Comparison of ENCODE assay signal across 18 mouse cellular contexts in the genomic region with DNA sequence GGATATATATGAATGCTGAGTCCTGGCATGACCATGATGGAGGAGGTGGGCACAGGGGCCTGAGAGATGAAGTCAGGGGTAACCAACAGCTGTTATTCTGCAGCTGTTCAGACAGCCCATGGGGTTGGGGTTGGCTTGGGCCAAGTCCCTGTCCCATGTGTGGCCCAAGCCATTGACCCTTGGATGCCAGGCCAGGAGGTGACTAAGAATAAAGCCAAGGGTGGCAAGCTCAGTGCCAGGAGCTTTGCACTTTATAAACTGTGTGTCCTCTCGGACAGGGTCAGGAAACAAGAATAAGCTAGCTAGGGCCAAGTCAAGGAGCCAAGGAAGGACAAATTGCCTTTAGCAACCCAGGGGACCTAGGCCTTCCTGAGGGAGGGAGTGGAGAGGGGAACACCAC. TPM values are rescaled to one million over a fixed set of nuclear protein-coding genes. Genes with fewer than 3 reads are reported as not detected.
A peak's percentile ranks its signal among the peaks of the same experiment; 100 is the strongest.
DNase-seq lines count a peak whose midpoint lies in the region; ATAC-seq and TF ChIP-seq lines count a peak whose summit lies in the region.
"Had no signal": no experiment of that assay in that cellular context is flagged by ENCODE, and none has a peak within 500 bp of the region (broad histone marks: within the 10 kb centered on the region; RNA-seq: fewer than 3 reads in every experiment).

No protein-coding gene starts in this region.

- peak; percentile 60 for DNase-seq in adrenal gland, postnatal 14 days
- no peak for DNase-seq in adrenal gland, adult 8-10 months
- DNase-seq in kidney, adult 8-10 months = peak; percentile 31 to 47
- no peak for DNase-seq in kidney, postnatal 14 days
- peak; percentile 94 for DNase-seq in liver, adult 2 months (ENCODE audit: extremely low read depth, low read depth, low spot score)
- DNase-seq: cerebellum, adult 18-20 months; cerebellum, postnatal 10 days; forebrain, postnatal 0 days; gastrocnemius, postnatal 14 days; heart, adult 2 months; heart, postnatal 36 days had no signal

- no peak overlapping the region for H3K4me2 ChIP-seq in liver, embryonic 12.5 days
- H3K4me2 ChIP-seq in myocyte (ENCODE audit: low read depth) = no peak overlapping the region
- H3K4me2 ChIP-seq: forebrain, embryonic 13.5 days had no signal

- 26% methylated on average over 1 of the region's 1 CpGs for WGBS in liver, adult 2 months
- WGBS in liver, embryonic 12.5 days (ENCODE audit: insufficient replicate concordance) = 74% methylated on average over 1 of the region's 1 CpGs

- H3K4me3 ChIP-seq in liver, adult 2 months (ENCODE audit: insufficient read depth, low read depth, low read length) = no peak overlapping the region
- H3K4me3 ChIP-seq in liver, embryonic 12.5 days = no peak overlapping the region
- no peak overlapping the region for H3K4me3 ChIP-seq in myocyte
- H3K4me3 ChIP-seq: forebrain, embryonic 13.5 days; heart, adult 2 months; heart, embryonic 12.5 days; hindbrain, embryonic 15.5 days had no signal

- no peak overlapping the region for H3K9ac ChIP-seq in liver, adult 2 months (ENCODE audit: low read depth, low read length)
- no peak overlapping the region for H3K9ac ChIP-seq in liver, embryonic 12.5 days
- H3K9ac ChIP-seq: forebrain, embryonic 13.5 days; forebrain, postnatal 0 days; heart, embryonic 12.5 days; hindbrain, embryonic 15.5 days had no signal

- peak overlapping the region; percentile 43 for H3K27ac ChIP-seq in liver, adult 2 months (replicated peaks; ENCODE audit: insufficient read depth, low read depth, low read length)
- H3K27ac ChIP-seq in liver, embryonic 12.5 days = no peak overlapping the region
- H3K27ac ChIP-seq: embryonic facial prominence, embryonic 10.5 days; forebrain, embryonic 13.5 days; heart, adult 2 months; hindbrain, embryonic 15.5 days had no signal

- no peaks in the 10 kb centered on the region for H3K36me3 ChIP-seq in liver, adult 2 months (ENCODE audit: control insufficient read depth, insufficient read depth, low read length)
- no peaks in the 10 kb centered on the region for H3K36me3 ChIP-seq in liver, embryonic 12.5 days
- H3K36me3 ChIP-seq in myocyte (ENCODE audit: control insufficient read depth, insufficient read depth) = no peaks in the 10 kb centered on the region
- H3K36me3 ChIP-seq: embryonic facial prominence, embryonic 10.5 days; heart, embryonic 12.5 days; hindbrain, embryonic 15.5 days had no signal

- H3K4me1 ChIP-seq in liver, adult 2 months (ENCODE audit: control insufficient read depth, insufficient read depth, low read length) = peaks cover 18% of the 10 kb centered on the region
- H3K4me1 ChIP-seq in liver, embryonic 12.5 days = peaks cover 19% of the 10 kb centered on the region
- H3K4me1 ChIP-seq: heart, embryonic 12.5 days had no signal

- H3K79me2 ChIP-seq in liver, adult 2 months (ENCODE audit: control insufficient read depth, insufficient read depth, low read length) = no peaks in the 10 kb centered on the region
- no peaks in the 10 kb centered on the region for H3K79me2 ChIP-seq in myocyte (ENCODE audit: control insufficient read depth, insufficient read depth)

- no peak for ATAC-seq in liver, embryonic 12.5 days
- ATAC-seq: forebrain, embryonic 13.5 days; forebrain, postnatal 0 days; Patski had no signal

- H3K9me3 ChIP-seq in liver, embryonic 12.5 days (replicated peaks) = no peaks in the 10 kb centered on the region
- H3K9me3 ChIP-seq: embryonic facial prominence, embryonic 10.5 days; forebrain, embryonic 13.5 days; heart, embryonic 12.5 days; hindbrain, embryonic 15.5 days had no signal

- no peak for TF ChIP-seq CTCF in liver, adult 2 months (IDR thresholded peaks at IDR 0.05; ENCODE audit: low read depth, low read length)

- H3ac ChIP-seq in myocyte (ENCODE audit: control insufficient read depth, insufficient read length) = no peak overlapping the region

- no peaks in the 10 kb centered on the region for H3K27me3 ChIP-seq in liver, adult 2 months (ENCODE audit: control insufficient read depth, insufficient read depth, low read length)
- H3K27me3 ChIP-seq in liver, embryonic 12.5 days (replicated peaks) = peaks cover 33% of the 10 kb centered on the region
- peaks cover 28% of the 10 kb centered on the region for H3K27me3 ChIP-seq in myocyte (ENCODE audit: control insufficient read depth, insufficient read depth, insufficient read length)

- no peak for TF ChIP-seq POLR2A in liver, adult 2 months (IDR thresholded peaks at IDR 0.05; ENCODE audit: extremely low read depth, insufficient read depth, low read length)
- TF ChIP-seq POLR2A in myocyte (IDR thresholded peaks at IDR 0.05; ENCODE audit: insufficient read length, low read depth) = no peak

TF ChIP-seq in myocyte, 11 proteins besides CTCF, POLR2A, EP300 and RAD21:
- TF ChIP-seq E2F4 (IDR thresholded peaks at IDR 0.05; ENCODE audit: insufficient read depth) (no peak), SRF (IDR thresholded peaks at IDR 0.05; ENCODE audit: control insufficient read depth, insufficient read length, low read depth) (no peak), POLR2AphosphoS2 (IDR thresholded peaks at IDR 0.05; ENCODE audit: insufficient read length, low read depth) (no peak), MYOD1 (IDR thresholded peaks at IDR 0.05; ENCODE audit: control insufficient read depth in 1 of 3, insufficient read length in 2 of 3, low read depth in 2 of 3) (peak in 2 of 3 experiments; percentile 40 to 51), REST (IDR thresholded peaks at IDR 0.05; ENCODE audit: insufficient read depth, insufficient read length) (no peak), TCF12 (IDR thresholded peaks at IDR 0.05; ENCODE audit: insufficient read depth, poor library complexity, severe bottlenecking) (no peak), TCF3 (IDR thresholded peaks at IDR 0.05; ENCODE audit: insufficient read length, low read depth) (peak; percentile 5), MAX (IDR thresholded peaks at IDR 0.05; ENCODE audit: low read depth) (no peak), MYOG (IDR thresholded peaks at IDR 0.05; ENCODE audit: control insufficient read depth in 1 of 3, insufficient read depth in 1 of 3, insufficient read length in 2 of 3, low read depth in 2 of 3) (peak in 2 of 3 experiments; percentile 24 to 46), CEBPB (IDR thresholded peaks at IDR 0.05; ENCODE audit: insufficient read depth, poor library complexity, severe bottlenecking) (no peak), USF1 (IDR thresholded peaks at IDR 0.05; ENCODE audit: low read depth) (no peak)

RNA-seq across cellular contexts. Expression of a gene that starts 30.3 kb away (rescaled TPM):
- 70.9 and 76.5 TPM in 2 replicates for total RNA-seq in adrenal gland, postnatal 14 days (2021)
- 100 to 1,000 TPM in 1 of 4 experiments, 10 to 100 TPM in 3; 62.7 to 164 (median 75.8) TPM for total RNA-seq in adrenal gland, adult 8-10 months (2022)
- 59.7 and 68.3 TPM in 2 replicates for total RNA-seq in liver, adult 2 months (2014; rRNA removed)
- polyA plus RNA-seq in liver, adult 2 months (2012; rRNA removed) = 17.7 and 31.2 TPM in 2 replicates
- polyA plus RNA-seq in liver, embryonic 12.5 days (2016; fragmentation: Nextera tagmentation; extraction: Ambion mirVana) = 22.5 and 23.5 TPM in 2 replicates
- polyA plus RNA-seq in myocyte (2012; fragmentation: generic; extraction: Trizol) = 26.9 TPM

Comparison
In these comparisons a context has a peak if more than half of its experiments do, and no peak if none do; other contexts are left out.
1. DNase-seq: peak in adrenal gland, postnatal 14 days (single experiment), kidney, adult 8-10 months (2 of 2) and liver, adult 2 months (single experiment); none in adrenal gland, adult 8-10 months (single experiment) and kidney, postnatal 14 days (single experiment).